Mouse (Mus musculus) pancreas, adult 10 weeks (tissue): ENCODE data around the gene Olfr444. TPM values are rescaled to one million over a fixed set of nuclear protein-coding genes. Genes with fewer than 3 reads are reported as not detected.

Source experiments
- polyA plus RNA-seq: library from polyadenylated mRNA; stranded (reverse); fragments of 350-450 nt; fragmentation: Illumina TruSeq; extraction: RNeasy Lipid Tissue Mini Kit (QIAGEN cat#74804); gene quantifications from one replicate; pipeline ENCODE4 v1.2.3, GENCODE M21; 2015; ENCODE audit warnings: low read depth, low replicate concordance; ENCODE audit not compliant: insufficient read depth

The Olfr444 gene
- polyA plus RNA-seq, result not detected

GRCm38 (mm10) chr6:42948767-42949166, at the start of gene Olfr444:
Gene Olfr444 (plus strand): TSS chr6:42949067.

DNA sequence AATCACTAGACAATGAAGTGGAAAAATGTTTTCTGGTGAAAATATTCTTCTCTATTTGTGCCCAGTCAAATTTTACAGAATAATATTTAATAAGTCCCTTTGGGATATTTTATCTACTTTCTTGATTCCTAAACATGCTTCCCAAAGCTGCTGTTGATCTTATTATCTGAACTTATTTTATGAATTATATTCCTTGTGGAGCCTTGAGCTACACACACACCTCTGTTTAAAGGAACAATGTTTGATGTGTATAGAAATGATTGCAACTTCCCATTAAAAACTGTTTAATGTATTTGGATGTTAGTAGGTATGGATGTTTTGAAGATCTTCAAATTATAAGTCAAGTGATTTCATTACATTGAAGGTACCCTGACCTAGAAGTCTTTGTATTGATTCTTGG, 40.3 kb upstream of the Olfr444 start, which contains the start of gene Olfr447:
Olfr447 (plus strand) TSS at position 301 of the 400 bp plus-strand sequence.

DNA sequence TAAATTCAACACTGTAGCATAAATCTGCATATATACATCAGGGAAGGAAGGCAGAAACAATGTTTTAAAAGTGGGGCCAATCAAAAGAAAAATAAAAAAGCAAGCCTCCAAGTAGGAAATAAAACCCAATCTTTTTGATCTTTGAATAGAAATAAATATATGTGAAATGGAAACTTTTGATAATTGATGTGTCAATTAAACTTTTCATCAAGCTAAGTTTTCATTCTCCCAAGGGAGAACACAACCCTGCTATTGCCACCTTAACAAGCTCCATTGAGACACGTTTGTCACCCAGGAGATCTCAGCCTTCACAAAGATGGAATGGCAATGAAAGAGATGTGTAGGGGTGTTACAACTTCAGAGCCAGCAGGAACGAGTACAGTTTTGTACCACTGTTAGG, 27.8 kb upstream of the Olfr444 start, which contains the start of gene Olfr446:
Olfr446 (plus strand) TSS at position 301 of the 400 bp plus-strand sequence.

Other genes with a start within 250 kb of the Olfr444 start
- gene Tcaf1, start 239.0 kb upstream of the Olfr444 start, polyA plus RNA-seq, result 4.2 TPM
- gene Olfr453, start 209.7 kb upstream of the Olfr444 start, polyA plus RNA-seq, result not detected
- not detected for gene Olfr38, start 192.7 kb upstream of the Olfr444 start, polyA plus RNA-seq
- gene Olfr452, start 164.0 kb upstream of the Olfr444 start, polyA plus RNA-seq, result not detected
- not detected for gene Olfr450, start 137.1 kb upstream of the Olfr444 start, polyA plus RNA-seq
- not detected for gene Olfr449, start 114.7 kb upstream of the Olfr444 start, polyA plus RNA-seq
- gene Olfr448, start 58.6 kb upstream of the Olfr444 start, polyA plus RNA-seq, result not detected
- gene Olfr447, start 40.2 kb upstream of the Olfr444 start, polyA plus RNA-seq, result not detected
- not detected for gene Olfr446, start 27.7 kb upstream of the Olfr444 start, polyA plus RNA-seq
- gene Olfr441, start 157.3 kb downstream of the Olfr444 start, polyA plus RNA-seq, result not detected
- gene Olfr237-ps1, start 197.5 kb downstream of the Olfr444 start, polyA plus RNA-seq, result not detected
- not detected for gene Olfr437, start 214.2 kb downstream of the Olfr444 start, polyA plus RNA-seq
- not detected for gene Olfr13, start 223.1 kb downstream of the Olfr444 start, polyA plus RNA-seq
- gene Olfr435, start 248.1 kb downstream of the Olfr444 start, polyA plus RNA-seq, result not detected